Mouse (Mus musculus) telencephalon, adult 2 months (tissue): ENCODE measurements around the gene Ucp2.

Experiments used
- DNase-seq: peaks from one replicate; pipeline ENCODE4 v3.0.0-alpha.2; 2011; ENCODE audit warnings: low read depth, low spot score

Gene Ucp2

DNA sequence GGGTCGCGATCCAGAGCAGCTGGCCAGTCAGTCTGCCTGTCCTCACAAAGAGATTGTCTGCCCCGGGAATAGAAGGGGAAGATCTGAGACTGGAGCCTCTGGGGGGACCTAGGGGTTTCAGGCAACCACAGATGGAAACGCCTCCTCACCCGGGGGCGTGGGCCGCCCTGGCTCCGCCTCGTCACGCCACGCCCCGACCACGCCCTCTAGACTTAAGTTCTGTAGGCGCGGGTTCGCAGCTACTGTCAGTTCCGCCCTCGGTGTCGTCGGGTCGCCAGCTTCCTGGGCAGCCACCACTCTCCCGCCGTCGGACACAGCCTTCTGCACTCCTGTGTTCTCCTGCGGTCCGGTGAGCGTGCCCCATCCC, at the start of gene Ucp2:
Gene Ucp2, plus strand, starts transcription at position 221 of the 367 bp plus-strand sequence.
- no peak for DNase-seq

DNA sequence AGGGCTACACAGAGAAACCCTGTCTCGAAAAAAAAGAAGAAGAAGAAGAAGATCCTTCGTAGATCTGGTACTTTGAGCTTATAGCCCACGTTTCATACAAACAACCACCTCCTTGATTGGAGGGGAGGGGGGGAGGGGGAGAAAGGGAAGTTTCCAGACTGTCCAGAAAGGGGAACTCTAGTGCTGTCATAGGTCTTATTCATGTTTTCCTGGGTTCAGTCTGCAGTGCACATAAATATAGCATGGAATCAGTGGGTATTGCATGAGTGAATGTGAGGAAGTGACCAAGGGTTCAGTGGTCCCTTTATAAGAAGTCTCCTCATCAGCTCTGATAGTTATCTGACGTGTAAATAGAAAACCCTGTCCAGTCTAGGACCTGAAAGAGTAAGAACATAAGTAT, 49.4 kb upstream of the Ucp2 start:
- no peak for DNase-seq

DNA sequence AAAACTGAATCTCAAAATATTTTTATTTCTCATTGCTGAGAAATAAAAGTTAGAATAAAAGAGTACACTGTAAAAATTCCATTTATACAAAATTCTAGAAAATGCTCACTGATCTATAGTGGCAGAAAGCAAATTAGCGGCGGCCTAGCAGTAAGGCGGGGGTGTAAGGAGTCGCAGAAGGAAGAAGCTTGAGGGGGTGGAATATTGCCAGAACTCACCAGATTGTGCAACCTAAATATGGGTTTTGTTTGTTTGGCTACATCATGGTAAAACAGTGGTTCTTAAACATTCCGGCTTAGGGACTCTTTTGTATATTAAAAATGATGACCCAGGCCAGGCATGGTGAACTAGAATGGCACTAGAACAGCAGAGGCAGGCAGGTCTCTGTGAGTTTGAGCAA, 46.9 kb upstream of the Ucp2 start:
- DNase-seq: peak; percentile 65

DNA sequence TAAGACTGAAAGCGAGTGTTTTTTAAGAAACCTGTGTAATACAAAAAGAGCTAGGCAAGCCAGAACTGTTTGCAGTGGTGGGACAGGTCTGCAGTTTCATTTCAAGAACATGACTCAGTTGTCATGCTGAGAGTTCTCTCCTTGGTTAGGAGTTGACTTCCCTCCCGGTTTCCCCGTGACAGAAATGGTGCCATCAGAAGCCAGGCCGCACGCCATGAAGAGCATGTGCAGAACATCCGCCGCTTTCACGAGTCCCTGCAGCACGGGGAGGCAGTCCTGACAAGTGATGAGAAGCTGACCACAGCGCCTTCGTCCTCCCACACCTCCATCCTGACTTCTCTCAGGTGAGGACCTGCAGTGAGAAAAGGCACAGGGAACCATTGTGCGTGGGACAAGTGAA, 44.6 kb upstream of the Ucp2 start:
- no peak for DNase-seq

DNA sequence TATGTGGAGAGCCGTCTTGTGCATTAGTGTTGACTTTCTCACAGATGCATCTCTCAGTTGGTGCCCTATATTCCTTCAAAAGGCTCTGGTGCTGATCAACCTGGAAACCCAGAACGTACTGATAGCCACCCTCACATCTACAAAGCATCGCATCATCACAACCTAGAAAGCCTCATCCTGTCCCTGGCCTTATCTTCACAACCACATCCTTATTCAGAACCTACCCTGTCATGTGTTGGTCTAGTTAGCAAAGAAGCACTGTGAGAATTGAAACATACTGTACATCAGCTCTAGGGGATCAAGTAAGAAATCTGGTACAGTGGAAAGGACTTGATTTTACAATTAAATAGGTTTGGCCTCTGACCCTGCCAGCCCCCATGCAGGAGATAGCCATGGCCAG, 44.2 kb upstream of the Ucp2 start:
- DNase-seq: no peak

DNA sequence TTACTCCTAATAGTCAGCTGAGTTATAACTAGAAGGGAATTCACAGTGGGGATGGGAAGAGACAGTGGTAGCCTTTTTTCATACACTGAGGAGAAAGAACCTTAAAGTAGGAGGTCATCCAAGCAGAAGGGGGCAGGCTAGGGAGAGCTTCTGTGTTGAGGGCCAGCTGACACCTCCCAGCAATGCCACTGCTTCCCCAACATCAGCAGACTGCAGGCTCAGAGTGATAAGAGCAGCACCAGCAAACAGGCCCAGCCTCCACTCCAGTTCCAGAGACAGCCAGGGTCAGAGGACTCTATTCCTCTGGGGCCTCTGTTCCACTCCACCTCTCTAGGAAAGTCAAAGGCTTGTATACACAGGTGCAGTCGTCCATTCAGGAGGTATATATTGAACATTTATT, 35.0 kb upstream of the Ucp2 start:
- no peak for DNase-seq

DNA sequence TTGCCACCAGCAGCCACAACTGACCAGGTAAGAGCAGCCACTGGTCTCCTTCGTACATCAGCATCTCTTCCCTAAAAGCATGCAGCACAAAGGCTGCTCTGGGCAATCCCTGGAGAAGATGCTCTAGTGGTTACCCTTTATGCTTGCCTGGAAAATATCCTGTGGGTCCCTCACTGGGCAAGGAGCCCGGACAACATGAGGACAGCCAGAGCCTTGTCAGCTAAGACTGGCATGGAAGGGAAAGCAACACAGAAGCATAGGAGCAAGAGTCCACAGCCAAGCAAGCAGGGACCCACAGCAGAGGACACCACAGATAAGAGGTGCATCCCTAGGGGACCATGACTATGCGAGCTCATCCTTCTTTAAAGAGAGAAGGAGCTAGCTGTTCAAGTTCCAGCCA, 33.3 kb upstream of the Ucp2 start:
- DNase-seq: no peak

GRCm38 (mm10) chr7:100461621-100462151, 31.5 kb upstream of the Ucp2 start:
- DNase-seq: peak; percentile 88

DNA sequence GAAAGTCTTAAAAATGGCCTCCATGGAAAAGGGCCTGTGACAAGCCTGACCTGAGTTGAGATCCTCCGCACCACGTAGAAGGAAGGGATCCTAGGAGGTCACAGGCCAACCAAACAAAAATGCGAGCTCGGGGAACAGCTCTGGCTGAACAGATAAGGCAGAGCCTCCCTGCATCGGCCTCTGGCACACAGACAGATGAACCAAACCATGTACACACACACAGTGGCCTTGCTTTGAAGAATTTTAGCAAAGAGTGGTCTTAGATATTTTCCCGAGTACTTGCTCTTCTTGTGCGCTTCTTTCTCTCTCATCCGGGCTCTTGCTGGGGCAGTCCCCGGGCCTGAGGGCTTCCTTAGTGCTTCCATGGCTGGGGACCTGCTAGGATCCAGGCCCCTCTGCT, 29.9 kb upstream of the Ucp2 start:
- DNase-seq: no peak

- DNase-seq: no peak
These were observed 29.4 kb upstream of the Ucp2 start for GRCm38 (mm10) chr7:100463757-100464156.

GRCm38 (mm10) chr7:100464248-100464647, 28.9 kb upstream of the Ucp2 start:
- DNase-seq: no peak

DNA sequence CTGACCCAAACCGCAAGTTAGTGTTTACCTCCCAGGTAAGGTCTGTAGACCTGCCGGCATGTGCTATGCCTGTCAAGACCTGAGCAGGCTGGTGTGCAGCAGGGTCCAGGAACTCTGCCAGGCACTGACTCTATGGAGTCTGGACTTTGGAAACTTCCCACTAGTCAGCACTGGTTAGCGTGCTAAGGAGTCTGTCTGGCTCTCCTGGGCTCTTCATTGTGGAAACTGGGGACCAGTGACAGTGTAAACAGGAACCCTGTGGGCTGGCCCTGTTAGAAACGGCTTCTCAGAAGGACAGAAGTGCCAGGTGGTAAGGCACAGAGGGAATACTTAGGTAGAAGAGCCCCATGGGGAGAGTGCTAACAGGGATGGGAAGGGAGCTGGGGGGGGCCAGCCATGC, 27.9 kb upstream of the Ucp2 start:
- no peak for DNase-seq

DNA sequence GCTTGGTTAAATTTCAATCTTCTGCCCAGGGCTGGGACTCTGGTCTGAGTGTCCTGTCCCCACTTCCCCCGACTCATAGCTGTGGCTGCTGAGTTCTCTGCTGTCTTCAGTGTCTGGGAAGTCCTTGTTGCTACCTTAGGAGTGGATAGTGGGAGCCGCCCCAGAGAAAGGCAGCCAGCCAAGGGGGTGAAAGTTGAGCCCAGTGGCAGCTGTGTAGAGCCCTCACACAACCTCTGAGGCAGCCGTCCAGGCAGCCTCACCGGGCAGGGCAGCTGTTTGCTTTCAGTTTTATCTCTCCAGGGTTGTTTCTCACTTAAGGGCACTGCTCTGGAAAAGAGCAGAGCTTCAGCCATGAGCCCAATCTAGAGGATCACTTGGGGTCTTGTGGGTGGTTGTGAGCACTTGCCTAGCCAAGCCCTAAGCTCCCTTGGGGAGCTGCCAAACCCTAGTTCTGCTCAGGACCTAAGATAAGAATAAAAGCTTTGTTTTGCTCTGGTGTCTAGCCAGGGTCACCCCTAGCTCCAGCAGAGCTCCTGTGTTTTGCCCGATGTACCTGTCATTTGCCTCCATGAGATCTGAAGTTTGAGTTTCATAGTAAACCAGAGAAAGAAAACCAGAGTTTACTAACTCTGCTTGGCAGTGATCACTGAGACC, 27.4 kb upstream of the Ucp2 start:
- DNase-seq: no peak

- no peak for DNase-seq
These were observed 26.2 kb upstream of the Ucp2 start for GRCm38 (mm10) chr7:100466781-100467510.

- no peak for DNase-seq
These were observed 24.4 kb upstream of the Ucp2 start for GRCm38 (mm10) chr7:100468761-100469160.

DNA sequence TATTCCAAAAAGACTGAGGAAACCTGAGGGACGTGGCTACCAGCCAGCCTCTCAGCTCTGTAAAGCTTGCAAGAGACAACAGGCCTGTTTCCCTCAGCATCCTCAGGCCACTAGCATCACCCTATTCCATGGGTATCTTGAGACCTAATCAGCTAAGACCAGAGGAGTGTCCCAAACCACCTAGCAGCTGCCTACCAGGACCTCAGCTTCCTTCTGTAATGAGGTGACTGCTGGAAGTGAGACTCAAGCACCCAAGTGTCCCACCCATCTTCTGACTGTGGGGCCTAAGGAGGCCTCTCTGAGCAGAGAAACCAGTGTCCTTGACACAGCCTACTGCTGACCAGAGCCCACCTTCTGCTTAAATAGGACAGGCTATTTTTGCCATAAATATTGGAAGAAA, 23.6 kb upstream of the Ucp2 start:
- no peak for DNase-seq

- no peak for DNase-seq
These were observed 22.2 kb upstream of the Ucp2 start for GRCm38 (mm10) chr7:100470796-100471406.

DNA sequence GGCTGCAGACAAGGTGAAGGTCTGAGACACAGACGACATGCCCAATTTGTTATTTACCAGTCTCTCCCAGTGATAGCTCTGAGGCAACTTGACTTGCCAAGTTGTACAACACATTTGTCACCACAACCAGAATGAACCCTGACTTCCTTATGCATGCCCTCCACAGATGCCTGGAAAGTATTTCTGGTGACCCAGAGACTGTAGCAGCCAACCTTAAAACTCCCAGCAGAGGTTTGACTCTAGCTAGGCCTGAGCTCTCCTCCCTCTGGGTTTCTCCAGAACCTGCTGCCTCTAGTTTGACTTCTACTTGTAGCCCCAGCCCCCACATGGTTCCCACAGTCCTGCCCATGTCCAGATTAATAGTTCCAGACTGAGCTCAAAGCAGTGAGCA, 21.7 kb upstream of the Ucp2 start:
- DNase-seq: no peak

- no peak for DNase-seq
These were observed 20.4 kb upstream of the Ucp2 start, which contains the start of gene Ucp3 for GRCm38 (mm10) chr7:100472777-100473176. Gene Ucp3, plus strand, starts transcription at chr7:100472990.

DNA sequence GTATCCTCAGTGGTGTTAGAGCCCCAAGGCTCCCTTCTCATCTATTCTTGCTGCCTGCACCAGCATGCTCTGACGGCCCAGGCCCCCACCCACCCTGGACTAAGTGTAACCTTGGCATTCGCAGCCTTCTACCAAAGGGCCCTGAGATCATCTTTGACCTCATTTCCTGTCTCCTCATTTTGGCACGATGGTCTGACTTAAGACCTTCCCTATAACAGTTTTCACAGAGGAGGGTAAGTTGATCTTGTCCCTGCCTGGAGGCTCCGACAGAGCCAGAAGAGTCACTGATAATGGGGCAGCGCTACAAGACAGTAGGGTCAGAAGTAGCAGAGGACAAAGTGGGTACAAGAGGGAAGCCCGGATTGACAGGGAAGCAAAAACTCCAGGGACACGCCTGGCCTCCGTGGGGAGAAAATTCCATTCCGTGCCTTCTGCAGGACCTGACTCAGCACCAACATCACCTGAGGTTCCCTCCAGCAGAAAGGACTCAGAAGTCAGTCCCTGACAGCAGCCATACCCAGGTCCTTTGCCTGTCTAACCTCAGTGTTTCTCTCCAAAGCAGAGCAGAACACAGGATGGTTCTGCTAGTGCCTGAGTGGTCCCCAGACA, 19.2 kb upstream of the Ucp2 start:
- no peak for DNase-seq

DNA sequence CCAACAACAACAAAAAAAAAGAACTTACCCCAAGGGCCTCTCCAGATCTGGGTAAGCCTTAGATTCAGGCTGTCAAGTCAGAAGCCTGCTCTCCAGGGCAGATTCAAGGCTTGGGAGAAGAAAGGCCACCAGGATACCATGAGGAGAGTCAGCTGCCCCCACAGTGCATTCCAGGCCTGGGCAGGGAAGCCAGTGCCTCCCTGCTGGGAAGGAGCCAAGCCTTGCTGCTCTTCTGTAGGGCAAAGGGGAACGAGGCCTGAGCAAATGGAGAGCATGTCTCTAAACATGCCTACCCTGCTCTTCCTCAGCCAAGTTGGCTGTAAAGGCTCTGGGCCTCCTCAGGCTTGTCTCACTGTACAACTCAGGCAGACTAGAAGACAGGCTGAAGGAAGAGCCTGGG, 18.5 kb upstream of the Ucp2 start:
- DNase-seq: no peak

DNA sequence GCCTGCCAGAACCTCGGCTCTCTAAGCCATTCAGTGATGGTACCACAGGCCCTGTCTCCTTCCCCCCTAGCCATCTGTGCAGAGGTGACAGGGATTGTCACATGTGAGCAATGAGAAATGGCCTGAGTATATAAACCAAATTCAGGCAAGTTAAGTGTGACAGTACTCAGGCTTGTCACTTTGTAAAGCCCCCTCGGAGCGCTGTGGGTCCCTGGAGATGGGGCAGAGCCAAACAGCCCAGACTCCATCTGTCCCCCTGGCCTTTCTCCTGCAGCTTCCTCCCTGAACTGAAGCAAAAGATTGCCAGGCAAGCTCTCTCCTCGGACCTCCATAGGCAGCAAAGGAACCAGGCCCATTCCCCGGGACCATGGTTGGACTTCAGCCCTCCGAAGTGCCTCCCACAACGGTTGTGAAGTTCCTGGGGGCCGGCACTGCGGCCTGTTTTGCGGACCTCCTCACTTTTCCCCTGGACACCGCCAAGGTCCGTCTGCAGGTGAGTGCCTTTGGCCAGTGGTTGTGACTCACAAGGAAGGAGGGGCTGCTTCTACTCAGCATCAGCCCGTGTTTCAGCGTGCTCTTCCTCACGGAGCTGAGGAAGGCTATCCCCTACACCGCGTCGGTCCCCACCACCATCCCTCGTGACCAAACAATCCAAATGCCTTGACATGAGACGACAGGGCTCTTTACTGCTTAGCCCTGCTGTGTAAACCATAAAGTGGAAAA, 13.9 kb upstream of the Ucp2 start:
- no peak for DNase-seq
